Mouse (Mus musculus) stomach, embryonic 14.5 days (tissue): ENCODE data around the gene Adgre5. TPM values are rescaled to one million over a fixed set of nuclear protein-coding genes. Genes with fewer than 3 reads are reported as not detected.
A peak's percentile ranks its signal among the peaks of the same experiment; 100 is the strongest.

Experiments used
- ATAC-seq: fragments of 200-750 bp; cut with Nextera tagmentation; 2 replicates; pipeline ENCODE4 v1.8.0; 2017; ENCODE audit warnings: low read depth, moderate TSS enrichment; ENCODE audit not compliant: insufficient number of reproducible peaks, insufficient read depth, low FRiP score
- H3K27ac ChIP-seq: fragments of 300-500 bp; sonication (generic); 2 replicates; pipeline ENCODE4 v1.5.1; 2014; ENCODE audit warnings: mild to moderate bottlenecking, low read length, moderate library complexity, mixed read lengths
- H3K27me3 ChIP-seq: fragments of 300-500 bp; sonication (generic); 2 replicates; pipeline ENCODE4 v1.6.1; 2014; ENCODE audit warnings: low read length, control low read depth, mixed read lengths; ENCODE audit not compliant: control insufficient read depth, insufficient read depth
- H3K36me3 ChIP-seq: fragments of 300-500 bp; sonication (generic); 2 replicates; pipeline ENCODE4 v1.6.1; 2014; ENCODE audit warnings: mild to moderate bottlenecking, control low read depth, low read length, moderate library complexity, mixed read lengths; ENCODE audit not compliant: control insufficient read depth, insufficient read depth
- H3K4me1 ChIP-seq: fragments of 300-500 bp; sonication (generic); 2 replicates; pipeline ENCODE4 v1.6.1; 2014; ENCODE audit warnings: low read length, control low read depth, mixed read lengths; ENCODE audit not compliant: control insufficient read depth, insufficient read depth
- H3K4me2 ChIP-seq: fragments of 300-500 bp; sonication (generic); replicated peaks from 2 replicates; pipeline ENCODE4 v1.6.1; 2014; ENCODE audit warnings: low read depth, low read length, control low read depth
- H3K4me3 ChIP-seq: fragments of 300-500 bp; sonication (generic); 2 replicates; pipeline ENCODE4 v1.5.1; 2014; ENCODE audit warnings: low read depth, low read length, control low read depth
- H3K9ac ChIP-seq: fragments of 300-500 bp; sonication (generic); replicated peaks from 2 replicates; pipeline ENCODE4 v1.6.1; 2014; ENCODE audit warnings: low read depth, mild to moderate bottlenecking, control low read depth, low read length, moderate library complexity, mixed read lengths
- H3K9me3 ChIP-seq: fragments of 300-500 bp; sonication (generic); 2 replicates; pipeline ENCODE4 v1.6.1; 2016; ENCODE audit warnings: low read depth, low read length, control low read depth; ENCODE audit not compliant: control insufficient read depth
- WGBS: fragments of 180-500 bp; shearing (Covaris S2); extraction: QIAGEN DNeasy Blood & Tissue Kit; methylation state at CpG from one replicate; pipeline ENCODE4 v1.1.7; 2014; 5-methylcytosine and 5-hydroxymethylcytosine counted together
- polyA plus RNA-seq: library from polyadenylated mRNA; unstranded; fragments of >200 nt; fragmentation: Nextera tagmentation; extraction: Ambion mirVana; gene quantifications from 2 replicates; pipeline ENCODE4 v1.2.1, GENCODE M21; 2014

Gene Adgre5
- polyA plus RNA-seq, 1 experiment from 2014 or later, result 40.7 TPM

- Histone ChIP-seq H3K27me3 (no peaks in the 10 kb centered on the region), H3K27ac (no peak overlapping the region), H3K4me1 (no peaks in the 10 kb centered on the region), H3K9ac (no peak overlapping the region), H3K4me3 (no peak overlapping the region), H3K4me2 (no peak overlapping the region), H3K9me3 (no peaks in the 10 kb centered on the region), H3K36me3 (peaks cover 65% of the 10 kb centered on the region)
- peak; percentile 64; the same call in 1 of the 2 replicates for ATAC-seq
- 40% methylated on average over 15 of the region's 15 CpGs for WGBS
These were observed 16.2 kb downstream of the Adgre5 start for GRCm38 (mm10) chr8:83724697-83725482.

GRCm38 (mm10) chr8:83723447-83724083 lies 17.6 kb downstream of the Adgre5 start:
- peaks cover 66% of the 10 kb centered on the region for H3K36me3 ChIP-seq
- no peak overlapping the region for H3K27ac ChIP-seq
- H3K4me2 ChIP-seq, result no peak overlapping the region
- no peak overlapping the region for H3K9ac ChIP-seq
- no peaks in the 10 kb centered on the region for H3K27me3 ChIP-seq
- WGBS, result 80% methylated on average over 11 of the region's 11 CpGs
- no peak for ATAC-seq
- no peak overlapping the region for H3K4me3 ChIP-seq
- no peaks in the 10 kb centered on the region for H3K9me3 ChIP-seq
- no peaks in the 10 kb centered on the region for H3K4me1 ChIP-seq

DNA sequence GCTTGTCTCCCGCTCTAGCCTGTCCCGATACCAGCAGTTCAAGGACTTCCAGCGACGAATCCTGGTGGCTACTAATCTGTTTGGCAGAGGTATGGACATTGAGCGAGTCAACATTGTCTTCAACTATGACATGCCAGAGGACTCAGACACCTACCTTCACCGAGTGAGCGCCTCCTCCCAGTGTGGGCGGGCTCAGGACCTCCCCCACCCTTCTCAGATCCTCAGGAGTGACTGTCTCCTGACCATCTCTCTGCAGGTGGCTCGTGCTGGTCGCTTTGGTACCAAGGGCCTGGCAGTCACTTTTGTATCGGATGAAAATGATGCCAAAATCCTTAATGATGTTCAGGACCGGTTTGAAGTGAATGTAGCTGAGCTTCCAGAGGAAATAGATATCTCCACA lies 18.5 kb downstream of the Adgre5 start:
- H3K9me3 ChIP-seq, result no peaks in the 10 kb centered on the region
- H3K36me3 ChIP-seq, result peaks cover 66% of the 10 kb centered on the region
- no peaks in the 10 kb centered on the region for H3K4me1 ChIP-seq
- no peak overlapping the region for H3K27ac ChIP-seq
- H3K9ac ChIP-seq, result no peak overlapping the region
- H3K4me2 ChIP-seq, result no peak overlapping the region
- H3K4me3 ChIP-seq, result no peak overlapping the region
- no peak for ATAC-seq
- WGBS, result 88% methylated on average over 12 of the region's 12 CpGs
- no peaks in the 10 kb centered on the region for H3K27me3 ChIP-seq

DNA sequence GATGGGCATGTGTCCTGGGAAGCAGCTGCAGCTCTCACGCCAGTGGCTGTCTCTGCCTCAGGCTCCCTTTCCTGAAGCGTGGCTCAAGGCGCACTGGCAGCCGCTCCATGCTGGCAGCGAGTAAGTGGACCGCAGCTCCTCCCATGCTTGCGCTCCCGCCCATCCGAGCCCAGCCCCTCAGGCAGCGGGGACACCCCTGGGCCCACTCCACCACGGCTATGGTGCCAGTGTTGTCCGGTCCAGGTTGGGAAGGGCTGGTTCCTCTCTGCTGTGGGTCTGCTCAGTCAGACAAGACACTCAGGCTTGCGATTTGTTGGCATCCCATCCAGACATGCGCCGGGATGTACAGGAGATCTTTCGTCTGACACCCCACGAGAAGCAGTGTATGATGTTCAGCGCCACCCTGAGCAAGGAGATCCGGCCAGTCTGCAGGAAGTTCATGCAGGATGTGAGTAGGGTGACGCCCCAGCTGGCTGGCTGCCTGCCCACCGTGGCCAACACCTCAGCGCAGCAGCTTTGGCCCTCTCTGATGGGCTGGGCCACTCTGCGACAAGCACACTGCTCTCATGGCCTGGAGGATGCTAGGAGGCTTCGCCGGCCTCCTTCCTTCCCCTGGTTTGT lies 19.6 kb downstream of the Adgre5 start:
- no peaks in the 10 kb centered on the region for H3K9me3 ChIP-seq
- WGBS, result 92% methylated on average over 25 of the region's 25 CpGs
- no peak for ATAC-seq

GRCm38 (mm10) chr8:83719693-83720092 lies 21.4 kb downstream of the Adgre5 start:
- no peak for ATAC-seq
- H3K4me2 ChIP-seq, result no peak overlapping the region
- WGBS, result 94% methylated on average over 2 of the region's 2 CpGs
- H3K27ac ChIP-seq, result no peak overlapping the region
- peaks cover 6% of the 10 kb centered on the region; the same call in 1 of the 2 replicates for H3K4me1 ChIP-seq
- no peaks in the 10 kb centered on the region for H3K9me3 ChIP-seq
- H3K9ac ChIP-seq, result no peak overlapping the region
- H3K27me3 ChIP-seq, result no peaks in the 10 kb centered on the region
- no peak overlapping the region for H3K4me3 ChIP-seq
- peaks cover 48% of the 10 kb centered on the region for H3K36me3 ChIP-seq

More for the DNA sequence above, 19.6 kb downstream of the Adgre5 start:
- Histone ChIP-seq H3K9ac (no peak overlapping the region), H3K36me3 (peaks cover 61% of the 10 kb centered on the region), H3K27ac (no peak overlapping the region), H3K4me3 (no peak overlapping the region), H3K4me1 (no peaks in the 10 kb centered on the region), H3K27me3 (no peaks in the 10 kb centered on the region), H3K4me2 (no peak overlapping the region)

GRCm38 (mm10) chr8:83719048-83719447 lies 22.1 kb downstream of the Adgre5 start:
- Histone ChIP-seq H3K27ac (no peak overlapping the region), H3K36me3 (peaks cover 42% of the 10 kb centered on the region), H3K4me1 (peaks cover 6% of the 10 kb centered on the region; the same call in 1 of the 2 replicates), H3K9ac (no peak overlapping the region), H3K27me3 (no peaks in the 10 kb centered on the region), H3K9me3 (no peaks in the 10 kb centered on the region), H3K4me3 (no peak overlapping the region), H3K4me2 (no peak overlapping the region)
- 80% methylated on average over 2 of the region's 2 CpGs for WGBS
- ATAC-seq, result no peak

DNA sequence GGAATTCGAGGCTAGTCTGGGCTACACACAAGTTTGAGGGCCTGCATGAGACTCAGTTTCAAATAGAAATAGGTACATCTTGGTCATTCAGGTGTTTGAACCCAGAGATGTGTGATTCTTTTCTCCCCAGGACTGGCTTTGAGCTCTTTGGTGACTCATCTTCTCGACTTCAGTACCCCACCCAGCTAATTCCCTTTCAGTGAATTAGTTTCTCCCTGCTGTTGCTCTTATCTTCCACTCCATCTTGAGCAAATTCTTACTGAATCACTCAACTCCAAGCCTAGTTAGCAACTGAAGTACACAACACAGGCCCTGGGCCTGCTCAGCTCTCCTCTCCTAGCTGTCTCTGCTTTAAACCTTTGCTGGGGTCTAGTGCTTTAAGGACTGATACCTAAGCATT lies 24.6 kb downstream of the Adgre5 start:
- H3K27ac ChIP-seq, result no peak overlapping the region
- peaks cover 19% of the 10 kb centered on the region for H3K36me3 ChIP-seq
- peaks cover 6% of the 10 kb centered on the region; the same call in 1 of the 2 replicates for H3K4me1 ChIP-seq
- no peaks in the 10 kb centered on the region for H3K9me3 ChIP-seq
- no peak overlapping the region for H3K9ac ChIP-seq
- H3K4me2 ChIP-seq, result peak overlapping the region; percentile 77
- 59% methylated on average over 2 of the region's 2 CpGs for WGBS
- peak overlapping the region; percentile 89; the same call in 1 of the 2 replicates for H3K4me3 ChIP-seq
- no peaks in the 10 kb centered on the region for H3K27me3 ChIP-seq
- ATAC-seq, result no peak

- Histone ChIP-seq H3K9me3 (no peaks in the 10 kb centered on the region), H3K9ac (peak overlapping the region; percentile 78), H3K27ac (peak overlapping the region; percentile 88; the same call in 1 of the 2 replicates), H3K36me3 (peaks cover 11% of the 10 kb centered on the region), H3K27me3 (no peaks in the 10 kb centered on the region), H3K4me2 (peak overlapping the region; percentile 77), H3K4me3 (peak overlapping the region; percentile 89), H3K4me1 (peaks cover 6% of the 10 kb centered on the region; the same call in 1 of the 2 replicates)
- ATAC-seq, result no peak
- WGBS, result under 1% methylated on average over 17 of the region's 17 CpGs
These were observed 25.4 kb downstream of the Adgre5 start for GRCm38 (mm10) chr8:83715771-83716170.
